Mouse (Mus musculus) spleen, adult 2 months (tissue): ENCODE data around the gene Brd3.

Experiments
- CTCF ChIP-seq: fragments of 200-500 bp; IDR thresholded peaks from 2 replicates; pipeline ENCODE4 v1.5.1; 2011; ENCODE audit warnings: mild to moderate bottlenecking, inconsistent platforms; ENCODE audit not compliant: insufficient read depth, insufficient read length, insufficient replicate concordance; ENCODE audit errors: extremely low read depth
- POLR2A ChIP-seq: fragments of 200-500 bp; IDR thresholded peaks from 2 replicates; pipeline ENCODE4 v1.6.1; 2011; ENCODE audit warnings: low read depth, low read length, inconsistent platforms

- no peak for TF ChIP-seq POLR2A
- no peak for TF ChIP-seq CTCF
Observed at GRCm38 (mm10) chr2:27486725-27487124, 20.7 kb downstream of the Brd3 start.
